Mouse (Mus musculus): ENCODE results near the gene Olfr50.

Gene Olfr50

GRCm38 (mm10) chr2:36790238-36790637 is at the start of gene Olfr50:
Gene Olfr50, plus strand, starts transcription at chr2:36790538.
- DNase-seq, result no peak

GRCm38 (mm10) chr2:36783976-36784375 is 6.4 kb upstream of the Olfr50 start, which contains the start of gene Olfr348:
Gene Olfr348, plus strand, starts transcription at chr2:36784276.
- no peak for DNase-seq

- DNase-seq, result no peak
Measured at GRCm38 (mm10) chr2:36816932-36817331, 26.6 kb downstream of the Olfr50 start, which contains the start of gene Olfr3. Gene Olfr3, minus strand, starts transcription at chr2:36817032.

- DNase-seq, result no peak
Measured at GRCm38 (mm10) chr2:36846010-36846409, 55.7 kb downstream of the Olfr50 start, which contains the start of gene Olfr350. Gene Olfr350, plus strand, starts transcription at chr2:36846310.

Data from cerebellum, adult 18-20 months (tissue).